Mouse (Mus musculus) common myeloid progenitor, adult 5-6 weeks (primary cell): ENCODE results near the gene Gla. TPM values are rescaled to one million over a fixed set of nuclear protein-coding genes. Genes with fewer than 3 reads are reported as not detected.
A peak's percentile ranks its signal among the peaks of the same experiment; 100 is the strongest.

Source experiments
- ATAC-seq: replicated peaks from 2 replicates; pipeline ENCODE4 v1.8.0; 2016; ENCODE audit warnings: low read depth, mild to moderate bottlenecking, moderate TSS enrichment, inconsistent platforms; ENCODE audit not compliant: poor library complexity, severe bottlenecking
- total RNA-seq: library from RNA; stranded (forward); fragments of 200-1000, 187-1606 nt; gene quantifications from 2 replicates; pipeline ENCODE4 v1.2.3, GENCODE M21; 2017

The Gla gene
- total RNA-seq, 1 experiment from 2014 or later = 7.4 TPM

DNA sequence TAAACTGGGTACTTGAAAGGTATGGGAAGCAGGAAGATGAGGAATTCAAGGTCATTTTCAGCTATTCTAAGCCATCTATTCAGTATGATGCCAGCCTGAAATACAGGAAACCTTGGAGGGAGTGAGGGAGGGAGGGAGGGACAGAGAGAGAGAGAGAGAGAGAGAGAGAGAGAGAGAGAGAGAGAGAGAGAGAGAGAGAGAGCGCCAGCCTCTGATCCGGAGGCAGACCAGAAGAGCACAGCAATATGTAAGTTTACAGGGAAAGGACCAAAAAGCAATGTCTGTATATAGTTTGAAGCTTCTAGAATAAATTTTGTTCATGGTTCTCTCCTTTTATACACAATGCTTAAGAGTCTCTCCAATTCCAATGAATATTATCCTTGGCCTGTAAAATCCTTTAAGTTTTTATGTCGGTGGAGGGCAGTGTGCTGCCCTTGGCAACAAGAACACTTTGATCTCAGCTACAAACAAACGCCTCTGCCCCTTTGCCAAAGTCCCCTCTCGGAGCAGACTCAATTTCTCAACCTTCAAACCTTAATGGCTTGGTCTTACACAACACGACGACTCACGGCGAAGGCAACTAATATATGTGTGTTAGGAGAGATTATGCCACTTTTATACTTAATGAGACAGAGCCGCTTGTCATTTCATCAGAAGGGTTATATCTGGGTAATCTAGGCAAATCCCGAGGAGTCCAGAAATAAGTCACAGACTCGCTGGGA lies 60.4 kb downstream of the Gla start:
- ATAC-seq = peak; percentile 29; the same call in 1 of the 2 replicates

DNA sequence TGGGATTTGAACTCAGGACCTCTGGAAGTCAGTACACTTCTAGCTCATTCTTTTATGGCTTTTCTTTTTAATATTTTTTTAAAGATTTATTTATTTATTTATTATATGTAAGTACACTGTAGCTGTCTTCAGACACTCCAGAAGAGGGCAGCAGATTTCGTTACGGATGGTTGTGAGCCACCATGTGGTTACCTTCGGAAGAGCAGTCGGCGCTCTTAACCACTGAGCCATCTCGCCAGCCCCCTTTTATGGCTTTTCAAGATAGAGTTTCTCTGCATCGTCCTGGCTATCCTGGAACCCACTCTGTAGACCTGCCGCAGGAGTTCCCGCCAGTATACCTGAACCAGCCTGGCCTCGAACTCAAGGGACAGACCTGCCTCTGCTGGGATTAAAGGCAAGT lies 61.1 kb downstream of the Gla start:
- ATAC-seq = 0 out of 2 replicates have a peak, but pooled peaks have one; percentile 29

Other genes starting within 250 kb of the Gla start
- gene Drp2, start 196.6 kb downstream of the Gla start, total RNA-seq = under 0.01 and 0.19 TPM in 2 replicates
- not detected in 2 replicates for gene Taf7l, start 124.6 kb downstream of the Gla start, total RNA-seq
- 154 and 173 TPM in 2 replicates for gene Timm8a1, start 59.3 kb downstream of the Gla start, total RNA-seq
- 84.5 and 111 TPM in 2 replicates for gene Btk, start 17.6 kb downstream of the Gla start, total RNA-seq
- 6,063 and 10,653 TPM in 2 replicates for gene Rpl36a, start 15.5 kb downstream of the Gla start, total RNA-seq
- 169 and 185 TPM in 2 replicates for gene Hnrnph2, start 54 bp upstream of the Gla start, total RNA-seq
- 7.9 and 8.1 TPM in 2 replicates for gene Armcx4, start 85.4 kb upstream of the Gla start, total RNA-seq
- 14.2 and 28.1 TPM in 2 replicates for gene Armcx1, start 116.8 kb upstream of the Gla start, total RNA-seq
- 6.1 and 10.4 TPM in 2 replicates for gene Armcx6, start 150.3 kb upstream of the Gla start, total RNA-seq
- 24.1 and 25.7 TPM in 2 replicates for gene Armcx3, start 155.5 kb upstream of the Gla start, total RNA-seq
- gene Armcx2, start 208.1 kb upstream of the Gla start, total RNA-seq = 8.1 and 8.5 TPM in 2 replicates